Mouse (Mus musculus) bone marrow macrophage, adult 2 months (primary cell): ENCODE data around the gene Nat8f4.

ENCODE experiments used
- CTCF ChIP-seq: IDR thresholded peaks from 2 replicates; pipeline ENCODE4 v1.5.1; 2012; ENCODE audit warnings: low read depth, mild to moderate bottlenecking, low read length, moderate library complexity
- POLR2A ChIP-seq: IDR thresholded peaks from 2 replicates; pipeline ENCODE4 v1.6.1; 2012; ENCODE audit warnings: mild to moderate bottlenecking, low read depth, low read length, borderline replicate concordance

DNA sequence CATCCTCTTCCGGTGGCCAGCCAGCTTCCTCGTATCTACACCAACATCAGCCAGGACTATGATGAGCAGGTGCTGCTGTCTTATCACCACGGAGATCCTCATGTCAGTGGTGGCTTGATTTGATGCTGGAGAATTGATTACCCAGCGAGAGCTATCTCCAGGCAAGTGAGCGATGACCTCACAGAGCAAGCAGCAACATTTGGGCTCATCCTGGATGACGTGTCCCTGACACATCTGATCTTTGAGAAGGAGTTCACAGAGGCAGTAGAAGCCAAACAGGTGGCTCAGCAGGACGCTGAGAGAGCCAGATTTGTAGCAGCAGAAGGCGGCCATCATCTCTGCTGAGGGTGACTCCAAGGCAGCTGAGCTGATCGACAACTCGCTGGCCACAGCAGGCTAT, 34.0 kb upstream of the Nat8f4 start:
- TF ChIP-seq POLR2A (no peak), CTCF (no peak)
